8 mouse cellular contexts compared by ENCODE assay signal in genomic region chr1:180256138-180256674, GRCm38 (mm10). TPM values are rescaled to one million over a fixed set of nuclear protein-coding genes. Genes with fewer than 3 reads are reported as not detected.
DNase-seq lines count a peak whose midpoint lies in the region; ATAC-seq and TF ChIP-seq lines count a peak whose summit lies in the region.

No protein-coding gene starts in this region.

- H3K27ac ChIP-seq in bone marrow macrophage, adult 2 months (ENCODE audit: insufficient read depth, low read depth, low read length): peak overlapping the region; percentile 52
- no peak overlapping the region; the same call in 1 of the 2 replicates for H3K27ac ChIP-seq in embryonic fibroblast, embryonic 13.5 days (ENCODE audit: insufficient read depth, low read length)
- peak overlapping the region; percentile 67 for H3K27ac ChIP-seq in heart, embryonic 11.5 days (ENCODE audit: low read depth, low read length)
- H3K27ac ChIP-seq in kidney, embryonic 16.5 days (ENCODE audit: low read length): peak overlapping the region; percentile 81
- peak overlapping the region; percentile 84 for H3K27ac ChIP-seq in liver, adult 2 months (replicated peaks; ENCODE audit: insufficient read depth, low read depth, low read length)

- H3K4me2 ChIP-seq in heart, embryonic 11.5 days: peak overlapping the region; percentile 98
- peak overlapping the region; percentile 84 for H3K4me2 ChIP-seq in kidney, embryonic 16.5 days (replicated peaks; ENCODE audit: low read depth, low read length)
- peak overlapping the region; percentile 97 for H3K4me2 ChIP-seq in myocyte (ENCODE audit: low read depth)

- H3K9ac ChIP-seq in heart, embryonic 11.5 days (ENCODE audit: low read depth, low read length): peak overlapping the region; percentile 86
- peak overlapping the region; percentile 81 for H3K9ac ChIP-seq in kidney, embryonic 16.5 days (replicated peaks; ENCODE audit: low read length)
- H3K9ac ChIP-seq in liver, adult 2 months (ENCODE audit: low read depth, low read length): peak overlapping the region; percentile 84

- peaks cover 6% of the 10 kb centered on the region; the same call in 1 of the 2 replicates for H3K79me2 ChIP-seq in liver, adult 2 months (ENCODE audit: control insufficient read depth, insufficient read depth, low read length)
- no peaks in the 10 kb centered on the region for H3K79me2 ChIP-seq in myocyte (ENCODE audit: control insufficient read depth, insufficient read depth)

- no peaks in the 10 kb centered on the region for H3K36me3 ChIP-seq in heart, embryonic 11.5 days (ENCODE audit: control insufficient read depth, insufficient read depth, low read length)
- no peaks in the 10 kb centered on the region for H3K36me3 ChIP-seq in kidney, embryonic 16.5 days (ENCODE audit: insufficient read depth, low read length)
- no peaks in the 10 kb centered on the region for H3K36me3 ChIP-seq in liver, adult 2 months (ENCODE audit: control insufficient read depth, insufficient read depth, low read length)
- H3K36me3 ChIP-seq in myocyte (ENCODE audit: control insufficient read depth, insufficient read depth): no peaks in the 10 kb centered on the region
- H3K36me3 ChIP-seq in splenic B cell, adult 2 months (ENCODE audit: control insufficient read depth, insufficient read depth, low read length, poor library complexity, severe bottlenecking): no peaks in the 10 kb centered on the region

- TF ChIP-seq POLR2A in bone marrow macrophage, adult 2 months (IDR thresholded peaks at IDR 0.05; ENCODE audit: borderline replicate concordance, low read depth, low read length): peak; percentile 61; the same call in 1 of the 2 replicates
- peak; percentile 98 for TF ChIP-seq POLR2A in embryonic fibroblast, embryonic 13.5 days (IDR thresholded peaks at IDR 0.05; ENCODE audit: low read depth, low read length)
- TF ChIP-seq POLR2A in liver, adult 2 months (IDR thresholded peaks at IDR 0.05; ENCODE audit: extremely low read depth, insufficient read depth, low read length): peak; percentile 81
- peak; percentile 95 for TF ChIP-seq POLR2A in myocyte (IDR thresholded peaks at IDR 0.05; ENCODE audit: insufficient read length, low read depth)

- peaks cover 50% of the 10 kb centered on the region for H3K4me1 ChIP-seq in bone marrow macrophage, adult 2 months (ENCODE audit: control insufficient read depth, insufficient read depth, low read length)
- H3K4me1 ChIP-seq in embryonic fibroblast, embryonic 13.5 days (ENCODE audit: control insufficient read depth, insufficient read depth, low read length): no peaks in the 10 kb centered on the region
- H3K4me1 ChIP-seq in heart, embryonic 11.5 days (ENCODE audit: control insufficient read depth, insufficient read depth, low read length): peaks cover 20% of the 10 kb centered on the region
- H3K4me1 ChIP-seq in kidney, embryonic 16.5 days (ENCODE audit: insufficient read depth, low read length): peaks cover 18% of the 10 kb centered on the region
- H3K4me1 ChIP-seq in liver, adult 2 months (ENCODE audit: control insufficient read depth, insufficient read depth, low read length): 0 out of 2 replicates have a peak, but pooled peaks cover 4% of the 10 kb centered on the region

- WGBS in heart, embryonic 11.5 days (ENCODE audit: insufficient replicate concordance): under 1% methylated on average over 39 of the region's 39 CpGs
- WGBS in kidney, embryonic 16.5 days: 0% methylated on average over 38 of the region's 39 CpGs
- under 1% methylated on average over 38 of the region's 39 CpGs for WGBS in liver, adult 2 months

- no peaks in the 10 kb centered on the region for H3K9me3 ChIP-seq in heart, embryonic 11.5 days (replicated peaks; ENCODE audit: control insufficient read depth, low read length)
- H3K9me3 ChIP-seq in kidney, embryonic 16.5 days (ENCODE audit: low read length): no peaks in the 10 kb centered on the region

- TF ChIP-seq CTCF in bone marrow macrophage, adult 2 months (IDR thresholded peaks at IDR 0.05; ENCODE audit: low read depth, low read length): no peak
- no peak for TF ChIP-seq CTCF in embryonic fibroblast, embryonic 13.5 days (IDR thresholded peaks at IDR 0.05; ENCODE audit: borderline replicate concordance, insufficient read depth, low read length)
- no peak for TF ChIP-seq CTCF in liver, adult 2 months (IDR thresholded peaks at IDR 0.05; ENCODE audit: low read depth, low read length)

- DNase-seq in A20 (ENCODE audit: low read depth, low spot score): peak; percentile 98
- DNase-seq in liver, adult 2 months (ENCODE audit: extremely low read depth, low read depth, low spot score): peak; percentile 82
- DNase-seq in splenic B cell, adult 2 months (ENCODE audit: low read depth, low spot score): peak; percentile 98

- peak overlapping the region; percentile 97 for H3K4me3 ChIP-seq in bone marrow macrophage, adult 2 months (ENCODE audit: insufficient read depth, low read length)
- H3K4me3 ChIP-seq in embryonic fibroblast, embryonic 13.5 days (ENCODE audit: insufficient read depth, low read length): peak overlapping the region; percentile 69
- H3K4me3 ChIP-seq in heart, embryonic 11.5 days (ENCODE audit: low read depth, low read length): peak overlapping the region; percentile 87
- peak overlapping the region; percentile 73 for H3K4me3 ChIP-seq in kidney, embryonic 16.5 days (ENCODE audit: low read length)
- peak overlapping the region; percentile 79 for H3K4me3 ChIP-seq in liver, adult 2 months (ENCODE audit: insufficient read depth, low read depth, low read length)
- peak overlapping the region; percentile 36 for H3K4me3 ChIP-seq in myocyte

- peak; percentile 94 for ATAC-seq in heart, embryonic 11.5 days (replicated peaks; ENCODE audit: insufficient number of reproducible peaks, low FRiP score, low TSS enrichment)
- peak; percentile 93 for ATAC-seq in kidney, embryonic 16.5 days (ENCODE audit: low FRiP score, low TSS enrichment)

- peaks cover 6% of the 10 kb centered on the region; the same call in 1 of the 2 replicates for H3K27me3 ChIP-seq in heart, embryonic 11.5 days (ENCODE audit: control insufficient read depth, insufficient read depth, low read length)
- no peaks in the 10 kb centered on the region for H3K27me3 ChIP-seq in kidney, embryonic 16.5 days (ENCODE audit: insufficient read depth, low read length)
- H3K27me3 ChIP-seq in liver, adult 2 months (ENCODE audit: control insufficient read depth, insufficient read depth, low read length): no peaks in the 10 kb centered on the region
- no peaks in the 10 kb centered on the region for H3K27me3 ChIP-seq in myocyte (ENCODE audit: control insufficient read depth, insufficient read depth, insufficient read length)
- H3K27me3 ChIP-seq in splenic B cell, adult 2 months (ENCODE audit: control insufficient read depth, insufficient read depth, low read length, poor library complexity, severe bottlenecking): no peaks in the 10 kb centered on the region

- peak overlapping the region; percentile 46 for H3ac ChIP-seq in myocyte (ENCODE audit: control insufficient read depth, insufficient read length)

TF ChIP-seq in myocyte, 11 proteins besides CTCF, POLR2A, EP300 and RAD21:
- TF ChIP-seq CEBPB (IDR thresholded peaks at IDR 0.05; ENCODE audit: insufficient read depth, poor library complexity, severe bottlenecking) (no peak), MYOD1 (IDR thresholded peaks at IDR 0.05; ENCODE audit: control insufficient read depth in 1 of 3, insufficient read length in 2 of 3, low read depth in 2 of 3) (peak in 1 of 3 experiments; percentile 64), POLR2AphosphoS2 (IDR thresholded peaks at IDR 0.05; ENCODE audit: insufficient read length, low read depth) (peak; percentile 70), MYOG (IDR thresholded peaks at IDR 0.05; ENCODE audit: control insufficient read depth in 1 of 3, insufficient read depth in 1 of 3, insufficient read length in 2 of 3, low read depth in 2 of 3) (peak in 1 of 3 experiments; percentile 9), TCF3 (IDR thresholded peaks at IDR 0.05; ENCODE audit: insufficient read length, low read depth) (no peak), USF1 (IDR thresholded peaks at IDR 0.05; ENCODE audit: low read depth) (no peak), TCF12 (IDR thresholded peaks at IDR 0.05; ENCODE audit: insufficient read depth, poor library complexity, severe bottlenecking) (no peak), MAX (IDR thresholded peaks at IDR 0.05; ENCODE audit: low read depth) (no peak), SRF (IDR thresholded peaks at IDR 0.05; ENCODE audit: control insufficient read depth, insufficient read length, low read depth) (no peak), E2F4 (IDR thresholded peaks at IDR 0.05; ENCODE audit: insufficient read depth) (no peak), REST (IDR thresholded peaks at IDR 0.05; ENCODE audit: insufficient read depth, insufficient read length) (no peak)
TF ChIP-seq in myocyte: peak in this region for 3.

RNA-seq across cellular contexts. Expression of gene Psen2, which starts 7.0 kb away (rescaled TPM):
- 70.9 and 82.6 TPM in 2 replicates for polyA plus RNA-seq in bone marrow macrophage, adult 2 months (2012; ENCODE audit: insufficient read depth, insufficient read length, missing spikeins)
- 20.3 and 27.4 TPM in 2 replicates for polyA plus RNA-seq in embryonic fibroblast, embryonic 13.5 days (2011; ENCODE audit: insufficient read length, low read depth, missing spikeins)
- polyA plus RNA-seq in heart, embryonic 11.5 days (2014; fragmentation: Nextera tagmentation; extraction: Ambion mirVana): 14.7 and 17.3 TPM in 2 replicates
- polyA plus RNA-seq in kidney, embryonic 16.5 days (2015; fragmentation: Nextera tagmentation; extraction: Ambion mirVana): 24.1 and 24.5 TPM in 2 replicates
- total RNA-seq in liver, adult 2 months (2014; rRNA removed): 247 and 256 TPM in 2 replicates
- polyA plus RNA-seq in liver, adult 2 months (2012; rRNA removed): 711 and 783 TPM in 2 replicates
- 28.6 TPM for polyA plus RNA-seq in myocyte (2012; fragmentation: generic; extraction: Trizol)

RNA-seq across cellular contexts. Expression of gene Coq8a, which starts 56.8 kb away (rescaled TPM):
- 13.4 and 14.1 TPM in 2 replicates for polyA plus RNA-seq in bone marrow macrophage, adult 2 months (2012; ENCODE audit: insufficient read depth, insufficient read length, missing spikeins)
- polyA plus RNA-seq in embryonic fibroblast, embryonic 13.5 days (2011; ENCODE audit: insufficient read length, low read depth, missing spikeins): 1.5 and 3.3 TPM in 2 replicates
- 8.6 and 10.8 TPM in 2 replicates for polyA plus RNA-seq in heart, embryonic 11.5 days (2014; fragmentation: Nextera tagmentation; extraction: Ambion mirVana)
- polyA plus RNA-seq in kidney, embryonic 16.5 days (2015; fragmentation: Nextera tagmentation; extraction: Ambion mirVana): 17.7 and 21.8 TPM in 2 replicates
- total RNA-seq in liver, adult 2 months (2014; rRNA removed): 137 and 197 TPM in 2 replicates
- 387 and 444 TPM in 2 replicates for polyA plus RNA-seq in liver, adult 2 months (2012; rRNA removed)
- polyA plus RNA-seq in myocyte (2012; fragmentation: generic; extraction: Trizol): 79.8 TPM

Comparison
In these comparisons a context has a peak if more than half of its experiments do, and no peak if none do; other contexts are left out.
1. H3K4me3 ChIP-seq: peak in every context shown above with its lines; median percentile 97 in bone marrow macrophage, adult 2 months; 87 in heart, embryonic 11.5 days; 79 in liver, adult 2 months; 73 in kidney, embryonic 16.5 days; 69 in embryonic fibroblast, embryonic 13.5 days; 36 in myocyte.